Mouse (Mus musculus) liver, embryonic 14.5 days (tissue): ENCODE results near the gene Fam19a2.

Experiments used
- CTCF ChIP-seq: IDR thresholded peaks from 2 replicates; pipeline ENCODE4 v1.5.1; 2016; ENCODE audit warnings: antibody characterized with exemption, low read depth, control low read depth
- EP300 ChIP-seq: IDR thresholded peaks from 2 replicates; pipeline ENCODE4 v1.6.1; 2016; ENCODE audit warnings: antibody characterized with exemption, low read depth

DNA sequence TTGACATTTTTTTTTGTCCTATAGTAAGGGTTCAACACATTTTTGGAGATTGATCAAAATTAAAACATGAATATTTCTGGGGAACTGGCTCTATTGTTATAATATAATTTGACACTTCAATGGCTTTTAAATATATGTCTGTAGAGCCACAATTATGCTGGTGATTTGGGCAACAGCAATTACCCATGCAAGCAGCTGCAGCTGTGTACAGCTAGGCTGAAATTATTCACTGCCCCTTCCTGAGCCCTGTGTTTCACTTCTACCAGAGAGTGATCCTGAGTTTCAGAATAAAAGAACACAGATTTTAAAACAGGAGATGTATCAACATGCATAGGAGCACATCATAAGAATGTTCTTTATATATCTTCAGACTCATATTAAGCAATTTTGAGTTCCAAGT lies 43.5 kb downstream of the Fam19a2 start:
- TF ChIP-seq EP300 (no peak), CTCF (no peak)
